Mouse (Mus musculus) adrenal gland, adult (tissue): ENCODE results near the gene Psmd3.
A peak's percentile ranks its signal among the peaks of the same experiment; 100 is the strongest.
"Not testable (repeated sequence)": the region's sequence is repeated elsewhere in the genome, so short reads cannot be mapped to it uniquely, and the experiment has no call there.

Experiments used
- DNase-seq, 2 experiments: peaks; one replicate each; pipeline ENCODE4 v3.0.0; 2022 to 2023; ENCODE audit warnings: low spot score in 1 of 2; ENCODE audit not compliant: inconsistent age in 2 of 2

Gene Psmd3

DNA sequence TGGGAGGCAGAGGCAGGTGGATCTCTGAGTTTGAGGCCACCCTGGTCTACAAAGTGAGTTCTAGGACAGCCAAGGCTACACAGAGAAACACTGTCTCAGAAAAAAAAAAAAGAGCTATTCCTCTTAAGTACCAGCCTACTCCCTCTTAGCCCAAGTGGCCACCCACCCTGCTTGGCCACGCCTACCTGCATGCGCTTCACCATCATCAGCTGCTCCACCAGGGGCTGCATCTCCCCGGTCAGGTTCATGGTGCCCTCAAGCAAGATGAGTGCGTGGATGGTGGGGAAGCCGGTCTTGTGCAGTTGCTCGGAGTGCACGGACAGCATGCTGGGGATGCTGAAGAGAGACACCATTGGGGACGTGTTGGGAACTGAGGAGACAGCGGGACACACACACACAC lies 33.6 kb downstream of the Psmd3 start:
- no peak for DNase-seq

DNA sequence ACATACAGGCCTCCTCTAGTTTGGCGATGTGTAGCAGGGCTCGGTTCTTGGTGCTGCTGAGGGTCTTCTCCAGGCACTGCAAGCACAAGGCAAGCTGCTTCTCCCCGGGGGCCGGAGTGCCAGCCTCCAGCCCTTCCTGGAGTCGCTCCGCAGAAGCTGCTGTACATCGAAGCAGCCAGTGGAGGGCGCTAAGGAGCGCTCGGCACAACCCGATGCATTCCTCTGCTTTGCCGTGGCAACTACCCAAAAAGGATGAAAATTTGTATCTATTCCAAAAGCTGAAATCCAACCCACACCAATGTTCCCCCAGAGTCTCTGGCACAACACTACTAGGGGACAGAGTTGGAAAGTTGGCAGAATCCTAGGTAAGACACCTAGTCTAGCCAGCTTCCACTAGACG lies 35.5 kb downstream of the Psmd3 start:
- DNase-seq, result peak; percentile 80 to 92

DNA sequence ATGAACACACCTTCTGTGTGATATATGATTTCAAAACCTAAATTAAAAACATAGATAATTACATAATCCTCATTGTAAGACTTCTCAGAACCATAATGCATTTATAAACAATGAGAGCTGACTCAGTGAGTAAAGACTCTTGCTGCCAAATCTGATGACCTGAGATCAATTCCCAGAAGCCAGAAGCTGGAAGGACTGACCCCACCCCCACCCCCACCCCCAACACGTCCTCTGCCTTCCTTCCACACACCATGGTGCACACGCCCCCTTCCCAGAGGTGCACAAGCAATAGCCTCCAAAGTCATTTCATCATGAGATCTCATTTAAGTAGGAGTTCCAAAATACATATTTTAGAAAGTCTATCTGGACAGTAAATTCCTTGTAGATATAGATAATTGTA lies 38.4 kb downstream of the Psmd3 start:
- DNase-seq, result no peak

DNA sequence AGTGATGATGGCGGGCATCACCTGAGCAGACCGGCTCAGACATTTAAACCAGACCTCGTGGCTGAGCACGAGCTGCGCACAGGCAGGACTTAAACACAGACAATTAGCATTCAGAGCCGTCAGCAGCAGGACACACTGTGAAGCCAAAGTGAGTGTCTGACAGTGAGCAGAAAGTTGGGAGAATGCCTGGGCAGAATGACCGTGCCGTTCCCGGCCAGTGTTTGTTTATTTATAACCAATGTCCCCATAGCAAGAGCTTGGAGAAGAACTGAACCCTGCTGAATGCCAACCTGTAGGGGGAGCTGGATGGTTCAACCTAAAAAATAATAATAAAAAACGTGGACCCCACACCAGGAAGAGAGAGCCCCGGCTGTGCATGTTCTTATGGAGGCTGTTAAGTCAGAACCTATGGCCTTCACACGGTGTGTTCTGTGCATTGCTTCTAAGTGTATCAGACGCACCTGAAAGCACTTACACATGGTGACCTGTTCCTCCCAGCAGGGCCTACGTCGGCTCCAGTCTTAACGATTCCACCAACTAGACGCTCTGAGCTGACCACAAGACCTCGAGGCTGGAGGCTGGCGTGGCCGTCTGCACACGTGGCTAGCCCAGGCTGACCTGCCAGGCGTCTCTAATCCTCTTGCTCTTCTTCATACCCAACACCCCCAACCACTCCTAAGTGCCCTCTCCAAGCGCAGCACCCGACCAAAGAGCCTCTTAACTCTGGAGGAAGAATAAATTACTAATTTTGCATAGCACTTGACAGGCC lies 39.3 kb downstream of the Psmd3 start:
- peak; percentile 55 to 79 for DNase-seq

DNA sequence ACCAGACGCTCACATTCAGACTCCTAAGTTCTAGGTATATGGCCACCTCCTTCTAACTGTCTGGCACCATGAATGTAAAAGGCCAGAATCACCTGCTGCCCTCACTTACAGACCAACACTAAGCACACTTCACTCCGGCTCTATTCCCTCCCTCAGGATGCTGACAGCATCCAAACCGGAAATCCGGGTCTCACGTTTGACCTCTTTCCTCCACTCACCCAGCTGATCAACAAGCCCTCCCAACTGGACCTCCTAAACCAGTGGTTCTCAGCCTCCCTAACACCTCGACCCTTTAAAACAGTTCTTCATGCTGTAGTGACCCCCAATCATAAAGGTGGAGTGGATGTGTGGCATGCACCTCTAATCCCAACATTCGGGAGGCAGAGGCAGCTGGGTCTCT lies 40.7 kb downstream of the Psmd3 start:
- no peak for DNase-seq

DNA sequence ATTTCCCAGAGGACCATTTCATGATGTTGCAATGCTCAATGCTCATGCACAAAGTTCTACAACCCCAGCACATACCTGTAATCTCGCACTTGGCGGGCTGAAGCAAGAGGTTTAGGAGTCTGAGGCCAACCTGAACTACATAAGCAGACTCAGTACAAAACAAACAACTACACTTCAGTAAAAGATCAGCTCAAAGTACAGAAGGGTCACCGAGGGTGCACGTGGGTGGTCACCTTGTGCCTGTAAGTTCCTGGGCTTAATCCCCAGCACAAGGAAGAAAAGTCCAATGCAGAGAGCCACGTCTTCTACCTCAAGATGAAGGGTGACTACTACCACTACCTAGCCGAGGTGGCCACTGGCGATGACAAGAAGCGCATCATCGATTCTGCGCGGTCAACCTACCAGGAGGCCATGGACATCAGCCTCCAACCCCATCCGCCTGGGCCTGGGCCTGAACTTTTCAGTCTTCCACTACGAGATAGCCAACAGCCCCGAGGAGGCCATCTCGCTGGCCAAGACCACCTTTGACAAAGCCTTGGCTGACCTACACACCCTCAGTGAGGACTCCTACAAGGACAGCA lies 43.7 kb downstream of the Psmd3 start:
- no peak for DNase-seq

DNA sequence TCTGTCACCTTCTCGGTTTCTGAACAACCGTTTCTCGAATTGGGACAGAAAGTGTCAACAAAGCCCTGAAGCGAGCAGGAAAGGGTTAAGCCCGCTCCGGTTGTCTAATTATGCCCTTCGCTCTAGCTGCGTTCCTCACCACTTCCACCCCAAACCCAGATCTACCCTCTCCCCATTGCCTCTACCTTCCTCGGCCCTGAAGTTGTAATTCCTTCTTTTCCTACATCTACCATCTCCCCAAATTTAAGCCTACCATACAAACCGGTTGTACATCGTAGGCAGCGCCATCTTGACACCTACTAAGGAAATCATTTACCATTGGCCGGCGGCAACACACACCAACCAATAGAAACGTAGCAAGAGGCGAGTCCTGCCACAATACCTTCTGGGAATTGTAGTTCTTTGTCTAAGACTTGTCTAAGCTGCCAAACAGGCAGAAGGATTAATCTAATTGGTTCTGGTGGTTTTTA lies 46.8 kb downstream of the Psmd3 start, which contains the start of gene Med24:
Gene Med24, minus strand, starts transcription at position 317 of the 470 bp plus-strand sequence.
- peak; percentile 90 to 96 for DNase-seq

DNA sequence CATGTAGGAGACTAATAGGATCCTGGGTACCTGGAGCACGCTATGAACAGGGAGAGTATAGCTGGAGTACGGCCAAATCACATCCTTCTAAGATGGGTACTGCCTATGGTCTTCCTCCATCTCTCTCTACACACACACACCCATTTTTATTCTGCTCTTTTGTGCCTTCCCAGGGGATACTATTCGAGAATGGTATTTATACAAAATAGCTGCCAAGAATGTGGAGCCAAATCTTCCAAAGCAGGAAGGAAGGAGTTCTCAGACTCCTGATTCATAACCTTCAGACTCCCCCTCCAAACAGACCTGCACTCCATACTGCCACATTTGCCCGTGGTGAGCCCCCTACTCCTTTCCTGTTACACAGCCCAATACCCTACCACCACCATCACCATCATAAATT lies 48.4 kb downstream of the Psmd3 start:
- DNase-seq, result no peak

DNA sequence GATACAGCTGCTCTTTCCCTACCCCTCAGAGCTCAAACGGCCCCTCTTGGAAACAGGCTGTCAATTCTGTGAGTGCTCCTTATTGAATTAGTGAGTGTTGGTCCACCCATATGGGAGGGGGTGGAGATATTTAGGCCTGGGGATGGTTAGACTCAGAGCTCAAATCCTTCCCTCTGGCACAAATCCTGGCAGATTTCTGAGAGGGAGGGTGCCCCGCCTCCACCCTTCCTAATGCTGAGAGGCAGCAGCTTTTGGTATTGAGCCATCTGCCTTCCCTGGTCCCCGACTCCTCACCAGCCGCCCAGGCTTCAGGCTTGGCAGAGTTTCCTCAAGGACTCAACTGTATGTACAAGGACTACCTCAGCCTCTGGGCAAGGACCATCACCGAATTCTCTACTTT lies 48.8 kb downstream of the Psmd3 start:
- DNase-seq, result peak; percentile 53 to 81

DNA sequence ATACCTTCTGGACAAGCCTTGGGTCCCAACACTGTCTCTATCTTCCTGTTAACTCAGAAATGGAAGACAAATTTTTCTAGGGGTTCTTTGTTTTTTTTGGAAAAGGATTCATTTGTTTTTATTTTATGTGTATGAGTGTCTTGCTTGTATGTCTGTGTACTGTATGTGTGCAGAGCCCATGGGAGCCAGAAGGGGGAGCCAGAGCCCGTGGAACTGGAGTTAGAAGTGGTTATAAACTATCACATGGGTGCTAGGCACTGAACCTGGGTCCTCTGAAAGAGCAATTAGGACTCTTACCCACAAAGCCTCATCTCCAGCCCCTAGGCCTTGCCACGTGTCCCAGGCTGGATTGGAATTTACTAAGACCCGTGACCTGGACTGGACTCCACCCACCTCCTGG lies 51.7 kb downstream of the Psmd3 start:
- DNase-seq, result peak in 1 of 2 experiments; percentile 20

DNA sequence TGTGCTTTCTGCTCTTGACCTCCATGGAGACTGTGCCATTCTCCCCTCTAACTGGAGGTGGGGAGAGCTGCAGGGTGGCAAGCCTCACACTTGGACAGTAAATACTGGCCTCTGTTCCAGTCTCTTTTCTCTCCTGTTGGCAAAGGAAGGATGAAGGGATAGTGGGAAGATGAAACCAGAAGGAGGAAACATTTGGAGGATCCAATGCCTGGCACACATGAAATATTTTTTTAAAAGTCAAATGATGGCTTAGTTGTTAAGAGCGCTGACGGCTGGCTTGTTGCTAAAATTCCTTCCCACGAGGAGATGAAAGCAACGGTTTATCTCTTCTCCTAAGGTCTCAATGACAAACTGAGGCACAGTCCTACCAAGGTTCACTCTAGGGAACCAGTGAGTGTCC lies 52.8 kb downstream of the Psmd3 start:
- DNase-seq, result no peak

DNA sequence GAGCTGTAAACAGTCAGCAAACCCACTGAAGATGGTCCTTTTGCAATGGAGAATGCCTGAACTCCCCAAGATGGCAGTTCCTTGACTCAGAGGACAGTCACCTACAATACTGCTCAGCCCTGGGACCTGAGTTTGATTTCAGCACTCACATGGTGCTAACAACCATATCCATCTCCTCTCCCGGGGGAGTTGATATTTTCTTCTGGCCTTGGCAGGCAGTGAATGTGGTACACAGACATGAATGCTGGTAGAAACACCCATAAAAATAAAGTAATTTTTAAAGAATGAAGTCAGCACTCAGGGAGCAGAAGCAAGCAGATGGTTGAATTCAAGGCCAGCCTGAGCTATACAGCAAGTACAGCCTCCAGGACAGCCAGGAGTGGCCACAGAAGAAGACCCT lies 53.8 kb downstream of the Psmd3 start:
- DNase-seq, result no peak

DNA sequence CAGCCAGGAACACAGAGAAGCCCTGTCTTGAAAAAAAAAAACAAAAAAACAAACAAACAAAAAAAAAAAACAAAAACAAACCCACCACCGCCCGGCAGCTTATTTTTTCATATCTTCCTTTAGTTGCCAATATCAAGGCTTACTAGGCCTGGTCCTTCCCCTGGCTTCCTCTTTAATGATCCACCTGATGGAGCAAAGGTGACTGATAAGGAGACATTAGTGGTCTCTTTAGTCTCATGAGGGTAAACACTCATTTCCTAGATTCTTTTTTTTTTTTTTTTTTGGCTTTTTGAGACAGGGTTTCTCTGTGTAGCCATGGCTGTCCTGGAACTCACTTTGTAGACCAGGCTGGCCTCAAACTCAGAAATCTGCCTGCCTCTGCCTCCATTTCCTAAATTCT lies 54.9 kb downstream of the Psmd3 start:
- not testable (repeated sequence) for DNase-seq

DNA sequence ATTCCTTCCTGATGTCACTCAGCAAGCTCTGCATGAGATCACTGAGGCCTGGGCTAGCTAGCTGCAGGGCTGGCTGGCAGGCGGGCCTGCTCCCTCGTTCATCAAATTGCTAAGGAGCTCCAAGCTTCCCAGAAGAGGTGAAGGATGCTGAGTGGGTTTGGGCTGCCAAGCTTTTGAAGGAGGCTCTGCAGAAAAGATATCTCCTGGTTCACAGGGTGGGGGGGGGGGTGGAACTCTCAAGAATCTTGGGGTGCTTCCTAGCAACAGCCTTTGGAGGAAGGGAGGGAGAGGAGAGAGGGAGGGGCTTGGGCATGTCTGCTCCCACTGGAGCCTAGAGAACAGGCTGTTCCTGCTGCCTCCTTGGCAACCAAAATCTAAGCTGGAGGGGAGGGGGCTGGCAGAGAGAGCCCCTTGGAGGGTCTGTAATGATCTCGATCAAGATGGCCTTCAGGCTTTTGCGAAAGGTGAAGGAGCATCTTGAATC lies 56.1 kb downstream of the Psmd3 start:
- DNase-seq, result no peak

DNA sequence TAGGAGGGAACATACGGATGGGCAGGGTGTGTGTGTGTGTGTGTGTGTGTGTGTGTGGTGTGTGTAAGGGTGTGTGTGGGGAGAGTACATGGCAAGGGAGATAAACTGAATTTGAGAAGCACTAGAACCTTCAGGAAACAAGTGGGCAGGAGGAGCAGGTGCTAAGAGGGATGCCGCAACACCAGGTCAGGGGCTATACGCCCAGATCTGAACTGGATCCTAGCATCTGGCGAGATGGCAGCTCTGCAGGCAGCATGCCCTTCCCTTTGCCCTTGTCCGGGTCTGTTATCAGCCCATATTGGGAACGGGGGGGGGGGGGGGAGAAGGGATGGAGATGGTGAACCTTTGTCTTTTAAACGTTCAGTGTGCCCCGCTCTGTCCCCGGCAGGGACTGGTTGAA lies 56.6 kb downstream of the Psmd3 start:
- peak in 1 of 2 experiments; percentile 18 for DNase-seq

DNA sequence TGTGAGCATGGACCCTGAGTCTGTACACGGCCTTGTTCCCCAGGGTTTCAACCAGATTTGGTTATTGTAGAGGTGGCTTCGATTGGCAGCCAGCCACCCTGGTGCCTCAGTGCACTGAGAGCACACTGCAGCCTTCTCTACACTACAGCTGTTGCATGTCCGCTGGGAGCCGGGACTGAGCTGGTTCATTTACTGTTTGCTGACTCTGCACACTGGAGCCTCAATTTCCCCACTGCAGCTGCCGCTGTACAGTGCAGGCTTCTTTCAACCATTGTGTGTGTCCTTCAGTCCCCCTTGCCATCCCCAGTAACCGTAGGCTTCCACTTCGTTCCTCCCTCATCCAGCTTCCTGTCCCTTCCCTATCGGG lies 57.7 kb downstream of the Psmd3 start:
- DNase-seq, result no peak

DNA sequence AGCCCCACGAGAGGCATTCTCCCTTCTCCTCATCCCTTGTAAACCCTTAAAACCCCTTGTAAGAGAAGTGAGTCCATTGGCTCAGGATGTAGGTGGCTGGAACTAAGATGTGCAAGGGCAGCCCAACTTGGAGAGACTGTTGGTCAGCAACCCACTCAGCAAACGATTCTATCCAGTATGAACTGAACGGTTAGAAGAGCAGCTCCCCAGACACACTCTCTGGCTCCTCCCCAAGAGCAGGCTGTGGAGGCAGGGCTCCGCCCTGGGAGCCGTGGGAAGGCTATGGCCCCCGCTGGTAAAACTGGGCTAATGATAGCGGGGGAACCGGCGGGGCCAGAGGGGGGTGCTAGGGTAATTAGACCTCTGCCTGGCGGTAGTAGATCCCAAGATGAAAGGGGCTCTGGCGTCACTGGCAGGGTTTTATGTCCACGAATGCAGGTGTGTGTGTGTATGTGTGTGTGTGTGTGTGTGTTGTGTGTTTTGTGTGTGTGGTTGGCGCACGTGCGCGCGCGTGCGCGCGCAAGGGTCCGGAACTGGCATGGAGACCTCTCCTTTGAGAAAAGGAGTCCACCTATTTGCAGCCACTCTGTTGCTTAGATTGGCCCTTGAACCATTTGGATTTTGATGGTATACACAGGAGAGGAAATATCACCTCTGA lies 58.2 kb downstream of the Psmd3 start, which contains the start of gene Thra:
Gene Thra, plus strand, starts transcription at position 246 of the 658 bp plus-strand sequence.
- DNase-seq, result peak; percentile 78 to 90

DNA sequence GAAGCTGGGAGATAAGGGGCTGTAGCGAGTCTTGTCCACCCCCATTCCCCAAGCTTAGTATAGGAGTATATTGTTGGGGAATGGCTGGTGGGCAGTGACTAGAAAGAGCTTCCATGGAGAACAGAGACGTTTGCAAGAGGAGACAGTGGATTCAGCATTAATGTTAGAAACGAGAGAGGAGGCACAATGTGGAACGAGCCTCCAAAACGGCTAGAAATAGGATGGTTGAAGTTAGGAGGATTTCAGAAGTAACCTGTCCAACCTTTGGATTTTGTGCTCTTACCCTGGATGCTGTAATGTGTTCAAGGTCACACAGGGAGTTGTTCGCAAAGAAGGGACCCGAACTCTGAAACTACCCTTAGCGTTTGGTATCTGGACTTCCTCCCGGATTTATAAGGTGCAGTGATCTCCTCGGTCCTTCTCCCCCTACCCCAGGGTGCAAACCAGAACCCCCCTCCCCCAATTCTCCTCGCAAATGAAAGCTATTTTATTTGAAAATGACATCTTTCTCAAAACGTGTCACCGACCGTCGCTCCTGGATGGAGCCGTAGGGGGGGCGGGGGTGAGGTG lies 58.8 kb downstream of the Psmd3 start:
- peak in 1 of 2 experiments; percentile 77 for DNase-seq

DNA sequence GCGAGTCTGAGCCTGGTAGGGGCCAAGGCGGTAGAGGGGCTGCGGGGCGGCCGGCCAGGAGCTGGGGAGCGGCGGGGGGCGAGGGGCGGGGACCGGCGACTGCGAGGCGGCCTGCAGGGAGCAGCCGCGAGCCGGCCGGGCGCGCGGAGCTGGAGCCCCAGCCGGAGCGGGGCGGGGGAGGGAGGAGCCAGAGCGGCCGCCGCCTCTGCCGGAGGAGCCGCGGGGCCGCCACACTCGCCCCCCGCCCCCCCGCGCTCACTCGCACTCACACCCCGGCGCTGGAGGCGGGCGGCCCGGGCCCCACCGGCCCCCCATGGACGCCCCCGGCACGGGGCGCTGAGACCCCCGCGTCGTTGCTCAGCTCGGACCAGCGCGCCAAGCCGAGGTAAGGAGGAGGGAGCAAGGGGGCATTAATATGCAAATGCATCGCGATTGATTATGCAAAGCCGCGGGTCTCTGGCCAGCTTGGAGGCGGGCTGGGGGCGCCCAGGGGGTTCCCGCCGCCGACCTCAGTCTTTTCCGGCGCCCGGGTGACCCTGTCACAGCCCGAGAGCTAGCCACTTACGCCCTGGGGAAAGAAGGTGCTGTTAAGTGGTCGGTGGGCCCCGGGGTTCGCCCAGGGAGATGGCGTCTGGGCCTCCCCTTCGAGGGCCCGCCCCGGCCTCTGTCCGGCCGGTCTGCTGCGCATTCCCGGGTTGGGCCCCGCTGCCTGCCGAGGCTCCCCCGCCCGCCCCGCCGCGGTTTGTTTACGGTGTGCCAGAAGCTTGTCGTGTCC lies 59.5 kb downstream of the Psmd3 start:
- peak; percentile 87 to 95 for DNase-seq

DNA sequence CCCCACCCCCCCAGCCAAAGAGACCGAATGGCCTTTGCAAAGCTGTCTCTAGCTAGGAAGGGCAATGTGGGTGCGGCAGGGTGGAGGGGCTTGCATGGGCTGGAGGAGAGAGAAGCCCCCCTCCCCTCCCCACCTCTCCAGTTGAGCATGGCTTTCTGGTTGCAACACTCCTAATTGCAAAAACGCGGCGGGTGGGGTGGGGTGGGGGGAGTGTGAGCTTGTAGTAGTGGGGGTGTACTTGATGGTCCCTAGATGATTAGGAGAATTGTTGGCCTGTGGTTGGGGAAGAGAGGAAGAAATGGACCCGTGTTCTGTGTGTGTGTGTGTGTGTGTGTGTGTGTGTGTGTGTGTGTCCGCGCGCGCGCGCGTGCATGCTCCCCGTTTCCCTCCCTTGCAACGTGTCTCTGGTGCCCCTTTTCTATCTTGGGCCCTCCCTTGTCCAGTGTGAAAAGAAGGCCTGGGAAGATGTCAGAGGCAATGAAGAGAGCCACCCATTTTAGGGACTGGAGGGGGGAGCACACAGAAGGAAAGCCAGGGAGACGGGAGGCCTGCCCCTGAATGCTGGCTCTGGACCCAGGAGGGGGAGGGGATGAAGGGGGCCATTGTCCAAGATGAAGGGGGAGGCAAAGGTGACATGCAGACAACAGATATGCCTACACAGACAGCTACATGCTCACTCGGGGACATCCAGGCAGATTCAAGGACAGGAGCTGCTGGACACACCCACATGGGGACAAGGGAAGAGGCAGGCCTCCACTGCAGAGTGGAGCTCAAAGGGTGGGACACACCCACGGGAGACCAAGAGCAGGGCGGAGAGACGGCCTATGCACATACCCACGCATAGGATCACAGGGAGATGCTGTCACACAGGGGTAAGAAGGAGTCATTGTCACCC lies 60.3 kb downstream of the Psmd3 start:
- DNase-seq, result peak; percentile 68 to 86
